Mouse (Mus musculus): ENCODE measurements at regions not wholly inside any gene's neighbourhood (a gene's known extent, or its start where the extent isn't known, plus 50 kb on each side); places are given as distances from the start of the nearest gene placed in this dataset.

GRCm38 (mm10) chr15:67954216-67954615 lies 1453.5 kb upstream of the Lrrc6 start:
- H3K4me3 ChIP-seq (ENCODE audit: low read depth, low read length), result no peak overlapping the region
- no peak overlapping the region for H3K9ac ChIP-seq (ENCODE audit: low read depth, poor library complexity, severe bottlenecking)
- no peaks in the 10 kb centered on the region for H3K36me3 ChIP-seq (ENCODE audit: control insufficient read depth, insufficient read depth, low read length, poor library complexity, severe bottlenecking)
- no peak overlapping the region for H3K27ac ChIP-seq (ENCODE audit: insufficient read depth, low read length)
- H3K9me3 ChIP-seq (replicated peaks; ENCODE audit: control insufficient read depth, insufficient read depth, low read length, poor library complexity, severe bottlenecking), result no peaks in the 10 kb centered on the region
- no peaks in the 10 kb centered on the region for H3K4me1 ChIP-seq (ENCODE audit: control insufficient read depth, insufficient read depth, low read length)
- no peak for TF ChIP-seq POLR2A (IDR thresholded peaks at IDR 0.05; ENCODE audit: insufficient read depth, low read length)
- no peak for TF ChIP-seq CTCF (IDR thresholded peaks at IDR 0.05; ENCODE audit: low read depth, low read length)
- H3K27me3 ChIP-seq (ENCODE audit: control insufficient read depth, insufficient read depth, low read length, poor library complexity, severe bottlenecking), result no peaks in the 10 kb centered on the region

GRCm38 (mm10) chr15:67950281-67951040 lies 1449.8 kb upstream of the Lrrc6 start:
- Histone ChIP-seq H3K27ac (ENCODE audit: insufficient read depth, low read length) (no peak overlapping the region), H3K36me3 (ENCODE audit: control insufficient read depth, insufficient read depth, low read length, poor library complexity, severe bottlenecking) (no peaks in the 10 kb centered on the region)
- TF ChIP-seq POLR2A (IDR thresholded peaks at IDR 0.05; ENCODE audit: insufficient read depth, low read length) (no peak), CTCF (IDR thresholded peaks at IDR 0.05; ENCODE audit: low read depth, low read length) (no peak), EP300 (IDR thresholded peaks at IDR 0.05; ENCODE audit: insufficient read depth, low read depth, low read length) (no peak)

GRCm38 (mm10) chr15:67944330-67945082 lies 1443.8 kb upstream of the Lrrc6 start:
- TF ChIP-seq EP300 (IDR thresholded peaks at IDR 0.05; ENCODE audit: insufficient read depth, low read depth, low read length) (no peak), POLR2A (IDR thresholded peaks at IDR 0.05; ENCODE audit: insufficient read depth, low read length) (no peak), CTCF (IDR thresholded peaks at IDR 0.05; ENCODE audit: low read depth, low read length) (no peak)
- Histone ChIP-seq H3K9me3 (replicated peaks; ENCODE audit: control insufficient read depth, insufficient read depth, low read length, poor library complexity, severe bottlenecking) (no peaks in the 10 kb centered on the region), H3K4me3 (ENCODE audit: low read depth, low read length) (no peak overlapping the region), H3K27me3 (ENCODE audit: control insufficient read depth, insufficient read depth, low read length, poor library complexity, severe bottlenecking) (no peaks in the 10 kb centered on the region), H3K36me3 (ENCODE audit: control insufficient read depth, insufficient read depth, low read length, poor library complexity, severe bottlenecking) (no peaks in the 10 kb centered on the region), H3K9ac (ENCODE audit: low read depth, poor library complexity, severe bottlenecking) (no peak overlapping the region), H3K4me1 (ENCODE audit: control insufficient read depth, insufficient read depth, low read length) (no peaks in the 10 kb centered on the region), H3K27ac (ENCODE audit: insufficient read depth, low read length) (no peak overlapping the region)

More at GRCm38 (mm10) chr15:67950281-67951040, 1449.8 kb upstream of the Lrrc6 start:
- Histone ChIP-seq H3K27me3 (ENCODE audit: control insufficient read depth, insufficient read depth, low read length, poor library complexity, severe bottlenecking) (no peaks in the 10 kb centered on the region), H3K4me3 (ENCODE audit: low read depth, low read length) (no peak overlapping the region), H3K9me3 (replicated peaks; ENCODE audit: control insufficient read depth, insufficient read depth, low read length, poor library complexity, severe bottlenecking) (no peaks in the 10 kb centered on the region), H3K9ac (ENCODE audit: low read depth, poor library complexity, severe bottlenecking) (no peak overlapping the region), H3K4me1 (ENCODE audit: control insufficient read depth, insufficient read depth, low read length) (no peaks in the 10 kb centered on the region)

- H3K4me3 ChIP-seq (ENCODE audit: low read depth, low read length), result no peak overlapping the region
- TF ChIP-seq POLR2A (IDR thresholded peaks at IDR 0.05; ENCODE audit: insufficient read depth, low read length) (no peak), CTCF (IDR thresholded peaks at IDR 0.05; ENCODE audit: low read depth, low read length) (no peak), EP300 (IDR thresholded peaks at IDR 0.05; ENCODE audit: insufficient read depth, low read depth, low read length) (no peak)
- H3K36me3 ChIP-seq (ENCODE audit: control insufficient read depth, insufficient read depth, low read length, poor library complexity, severe bottlenecking), result no peaks in the 10 kb centered on the region
- H3K9me3 ChIP-seq (replicated peaks; ENCODE audit: control insufficient read depth, insufficient read depth, low read length, poor library complexity, severe bottlenecking), result no peaks in the 10 kb centered on the region
- no peak overlapping the region for H3K27ac ChIP-seq (ENCODE audit: insufficient read depth, low read length)
- H3K9ac ChIP-seq (ENCODE audit: low read depth, poor library complexity, severe bottlenecking), result no peak overlapping the region
- H3K27me3 ChIP-seq (ENCODE audit: control insufficient read depth, insufficient read depth, low read length, poor library complexity, severe bottlenecking), result no peaks in the 10 kb centered on the region
- H3K4me1 ChIP-seq (ENCODE audit: control insufficient read depth, insufficient read depth, low read length), result no peaks in the 10 kb centered on the region
These were observed 1442.3 kb upstream of the Lrrc6 start for GRCm38 (mm10) chr15:67943046-67943445.

- H3K27me3 ChIP-seq (ENCODE audit: control insufficient read depth, insufficient read depth, low read length, poor library complexity, severe bottlenecking), result no peaks in the 10 kb centered on the region
- no peak overlapping the region for H3K27ac ChIP-seq (ENCODE audit: insufficient read depth, low read length)
- TF ChIP-seq CTCF (IDR thresholded peaks at IDR 0.05; ENCODE audit: low read depth, low read length) (no peak), EP300 (IDR thresholded peaks at IDR 0.05; ENCODE audit: insufficient read depth, low read depth, low read length) (no peak), POLR2A (IDR thresholded peaks at IDR 0.05; ENCODE audit: insufficient read depth, low read length) (no peak)
- no peaks in the 10 kb centered on the region for H3K36me3 ChIP-seq (ENCODE audit: control insufficient read depth, insufficient read depth, low read length, poor library complexity, severe bottlenecking)
- no peaks in the 10 kb centered on the region for H3K9me3 ChIP-seq (replicated peaks; ENCODE audit: control insufficient read depth, insufficient read depth, low read length, poor library complexity, severe bottlenecking)
- H3K4me1 ChIP-seq (ENCODE audit: control insufficient read depth, insufficient read depth, low read length), result no peaks in the 10 kb centered on the region
- no peak overlapping the region for H3K9ac ChIP-seq (ENCODE audit: low read depth, poor library complexity, severe bottlenecking)
- no peak overlapping the region for H3K4me3 ChIP-seq (ENCODE audit: low read depth, low read length)
These were observed 1439.8 kb upstream of the Lrrc6 start for GRCm38 (mm10) chr15:67940510-67940909.

GRCm38 (mm10) chr15:67924885-67925284 lies 1424.2 kb upstream of the Lrrc6 start:
- no peak overlapping the region for H3K9ac ChIP-seq (ENCODE audit: low read depth, poor library complexity, severe bottlenecking)
- H3K27me3 ChIP-seq (ENCODE audit: control insufficient read depth, insufficient read depth, low read length, poor library complexity, severe bottlenecking), result no peaks in the 10 kb centered on the region
- H3K4me1 ChIP-seq (ENCODE audit: control insufficient read depth, insufficient read depth, low read length), result no peaks in the 10 kb centered on the region
- no peaks in the 10 kb centered on the region for H3K9me3 ChIP-seq (replicated peaks; ENCODE audit: control insufficient read depth, insufficient read depth, low read length, poor library complexity, severe bottlenecking)
- no peak overlapping the region for H3K27ac ChIP-seq (ENCODE audit: insufficient read depth, low read length)
- no peak overlapping the region for H3K4me3 ChIP-seq (ENCODE audit: low read depth, low read length)
- no peaks in the 10 kb centered on the region for H3K36me3 ChIP-seq (ENCODE audit: control insufficient read depth, insufficient read depth, low read length, poor library complexity, severe bottlenecking)
- TF ChIP-seq EP300 (IDR thresholded peaks at IDR 0.05; ENCODE audit: insufficient read depth, low read depth, low read length) (no peak), POLR2A (IDR thresholded peaks at IDR 0.05; ENCODE audit: insufficient read depth, low read length) (no peak), CTCF (IDR thresholded peaks at IDR 0.05; ENCODE audit: low read depth, low read length) (no peak)

Measured in ES-Bruce4 (cell line).